Mouse (Mus musculus): ENCODE measurements around the gene Zfp110.

DNA sequence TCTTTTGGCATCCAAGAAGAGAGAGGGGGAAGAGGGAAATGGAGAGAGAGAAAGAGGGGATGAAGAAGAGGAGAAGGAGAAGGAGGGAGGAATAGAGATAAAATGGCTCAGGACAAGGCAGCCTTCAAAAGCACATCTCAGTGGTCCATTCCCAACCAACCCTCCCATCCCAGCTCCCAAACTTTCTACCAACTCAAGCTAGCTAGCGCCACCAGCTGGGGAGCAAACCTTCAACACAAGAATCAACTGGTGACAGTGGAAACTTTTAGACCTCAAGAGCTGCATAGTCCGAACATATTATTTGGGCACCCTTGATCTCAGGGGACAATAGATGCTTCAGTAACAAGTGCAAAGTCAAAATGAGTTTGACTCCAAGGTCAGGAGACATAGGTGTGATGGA is 36.6 kb upstream of the Zfp110 start:
- TF ChIP-seq CTCF (IDR thresholded peaks at IDR 0.05; ENCODE audit: control insufficient read depth, insufficient read depth, low read length) (no peak), POLR2A (IDR thresholded peaks at IDR 0.05; ENCODE audit: borderline replicate concordance, control insufficient read depth, low read depth, low read length) (no peak)

Measured in bone marrow, adult 2 months (tissue).